Mouse (Mus musculus) liver, adult 2 months (tissue): ENCODE results near the gene Chit1. TPM values are rescaled to one million over a fixed set of nuclear protein-coding genes. Genes with fewer than 3 reads are reported as not detected.

ENCODE experiments used
- DNase-seq: peaks from one replicate; pipeline ENCODE4 v3.0.0-alpha.2; 2011; ENCODE audit warnings: low read depth, low spot score; ENCODE audit errors: extremely low read depth
- H3K27ac ChIP-seq: fragments of 200-500 bp; replicated peaks from 2 replicates; pipeline ENCODE4 v1.5.1; 2012; ENCODE audit warnings: low read depth, mild to moderate bottlenecking, control low read depth, inconsistent platforms, low read length; ENCODE audit not compliant: insufficient read depth
- H3K27me3 ChIP-seq: fragments of 200-500 bp; 2 replicates; pipeline ENCODE4 v1.6.1; 2012; ENCODE audit warnings: mild to moderate bottlenecking, moderate library complexity, low read length, inconsistent platforms; ENCODE audit not compliant: control insufficient read depth, insufficient read depth
- H3K36me3 ChIP-seq: fragments of 200-500 bp; 2 replicates; pipeline ENCODE4 v1.6.1; 2012; ENCODE audit warnings: low read length, inconsistent platforms; ENCODE audit not compliant: control insufficient read depth, insufficient read depth
- H3K4me1 ChIP-seq: fragments of 200-500 bp; 2 replicates; pipeline ENCODE4 v1.6.1; 2011; ENCODE audit warnings: low read length; ENCODE audit not compliant: control insufficient read depth, insufficient read depth
- H3K4me3 ChIP-seq: fragments of 200-500 bp; 2 replicates; pipeline ENCODE4 v1.5.1; 2011; ENCODE audit warnings: low read depth, mild to moderate bottlenecking, control low read depth, low read length, moderate library complexity; ENCODE audit not compliant: insufficient read depth
- H3K79me2 ChIP-seq: fragments of 200-500 bp; 2 replicates; pipeline ENCODE4 v1.6.1; 2012; ENCODE audit warnings: inconsistent platforms, mild to moderate bottlenecking, low read length, moderate library complexity; ENCODE audit not compliant: control insufficient read depth, insufficient read depth
- H3K9ac ChIP-seq: fragments of 200-500 bp; 2 replicates; pipeline ENCODE4 v1.6.1; 2012; ENCODE audit warnings: low read depth, mild to moderate bottlenecking, control low read depth, inconsistent platforms, low read length
- CTCF ChIP-seq: fragments of 200-500 bp; IDR thresholded peaks from 2 replicates; pipeline ENCODE4 v1.5.1; 2011; ENCODE audit warnings: low read depth, low read length, control low read depth
- POLR2A ChIP-seq: fragments of 200-500 bp; IDR thresholded peaks from 2 replicates; pipeline ENCODE4 v1.6.1; 2011; ENCODE audit warnings: low read length, control low read depth; ENCODE audit not compliant: insufficient read depth; ENCODE audit errors: extremely low read depth
- WGBS: fragments of 180-500 bp; shearing (Covaris S2); methylation state at CpG from one replicate; pipeline ENCODE4 v1.1.7; 2018; 5-methylcytosine and 5-hydroxymethylcytosine counted together
- polyA plus RNA-seq: library from polyadenylated mRNA; depleted of rRNA; stranded (reverse); fragments of >200 nt; gene quantifications from 2 replicates; pipeline ENCODE4 v1.2.3, GENCODE M21; 2012
- total RNA-seq: library from RNA; depleted of rRNA; stranded (reverse); fragments of >200 nt; gene quantifications from 2 replicates; pipeline ENCODE4 v1.2.3, GENCODE M21; 2014

Chit1 gene
- total and polyA plus RNA-seq, 2 experiments = not detected

DNA sequence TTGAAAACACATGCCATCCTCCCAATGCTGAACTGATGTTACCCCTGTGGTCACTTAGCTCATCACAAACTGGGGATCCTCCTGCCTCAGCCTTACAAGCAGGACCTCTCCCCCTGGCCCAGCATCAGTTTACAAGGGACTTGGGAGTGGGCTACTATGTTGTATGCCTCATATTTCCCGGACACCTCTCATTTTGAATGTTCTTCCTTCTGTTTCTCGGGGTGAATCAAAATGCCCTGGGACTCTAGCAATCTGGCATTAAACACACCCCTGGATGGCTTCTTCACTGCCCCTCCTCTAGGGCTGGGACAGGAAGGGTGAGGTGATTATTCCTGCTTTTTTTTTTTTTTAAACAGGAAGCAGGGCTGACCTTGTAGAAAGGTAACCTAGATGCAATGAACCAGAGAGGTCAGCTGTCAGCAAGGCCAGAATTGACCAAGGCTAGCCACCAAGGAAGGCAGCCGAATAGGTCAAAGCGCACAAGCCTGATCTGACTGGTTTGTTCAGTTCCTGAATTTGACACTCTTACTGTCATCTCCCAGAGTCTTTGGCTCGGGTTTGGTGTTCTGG is 30.1 kb upstream of the Chit1 start:
- 86% methylated on average over 5 of the region's 5 CpGs for WGBS
- DNase-seq = peak; percentile 64
- Histone ChIP-seq H3K27ac (no peak overlapping the region), H3K4me1 (0 out of 2 replicates have a peak, but pooled peaks cover 5% of the 10 kb centered on the region), H3K36me3 (no peaks in the 10 kb centered on the region; the same call in 1 of the 2 replicates), H3K79me2 (no peaks in the 10 kb centered on the region; the same call in 1 of the 2 replicates), H3K4me3 (no peak overlapping the region), H3K27me3 (no peaks in the 10 kb centered on the region), H3K9ac (no peak overlapping the region)
- TF ChIP-seq POLR2A (no peak), CTCF (no peak)

DNA sequence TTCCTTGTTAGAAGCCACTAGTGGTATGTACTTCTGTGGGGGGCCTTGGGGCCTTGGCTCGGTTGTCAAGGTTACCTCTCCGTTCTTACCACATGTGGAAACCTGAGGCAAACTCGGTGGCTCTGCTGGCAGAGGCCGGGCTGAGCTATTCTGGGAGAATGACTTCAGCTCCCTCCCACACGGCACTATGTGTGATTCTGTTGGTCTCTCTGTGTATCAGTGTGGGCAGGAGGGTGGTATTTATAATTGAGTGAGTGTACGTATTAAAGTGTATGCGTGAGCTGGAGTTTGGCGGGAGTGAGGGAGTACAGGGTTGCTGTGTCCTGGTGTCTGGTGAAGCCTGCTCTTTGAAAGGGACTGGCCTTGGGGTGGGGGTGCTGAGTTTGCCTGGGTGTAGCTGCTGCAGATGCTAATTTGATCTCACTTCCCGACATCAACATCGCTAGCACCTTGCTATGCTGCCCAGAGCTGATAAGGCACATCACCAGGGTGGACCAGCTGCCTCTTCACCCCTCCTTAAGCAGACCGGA is 28.0 kb upstream of the Chit1 start:
- Histone ChIP-seq H3K36me3 (no peaks in the 10 kb centered on the region), H3K27ac (no peak overlapping the region), H3K27me3 (no peaks in the 10 kb centered on the region), H3K79me2 (no peaks in the 10 kb centered on the region; the same call in 1 of the 2 replicates), H3K9ac (no peak overlapping the region), H3K4me1 (0 out of 2 replicates have a peak, but pooled peaks cover under 1% of the 10 kb centered on the region), H3K4me3 (no peak overlapping the region)
- no peak for DNase-seq
- no peak for TF ChIP-seq CTCF
- TF ChIP-seq POLR2A = no peak
- WGBS = 85% methylated on average over 11 of the region's 11 CpGs

DNA sequence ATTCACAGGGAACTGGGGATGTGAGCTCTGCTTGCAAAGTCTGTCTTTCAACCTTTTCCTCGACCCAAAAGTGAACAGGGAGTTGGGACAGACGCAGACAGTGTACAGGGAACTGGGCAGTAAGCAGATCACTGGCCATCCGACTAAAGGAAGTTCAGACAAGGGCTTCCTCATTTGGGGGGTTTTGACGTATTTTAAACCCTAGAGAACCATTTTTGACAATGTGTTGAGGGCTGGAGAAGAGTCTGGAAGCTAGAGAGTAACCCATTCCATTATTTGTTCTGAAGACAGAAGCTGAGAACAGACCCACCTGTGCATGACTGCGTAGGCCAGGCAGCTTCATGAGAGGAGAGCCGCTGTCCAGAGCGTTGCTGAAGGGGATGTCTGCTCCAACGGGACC is 27.4 kb upstream of the Chit1 start:
- 88% methylated on average over 8 of the region's 8 CpGs for WGBS
- no peak for DNase-seq
- Histone ChIP-seq H3K79me2 (no peaks in the 10 kb centered on the region; the same call in 1 of the 2 replicates), H3K4me3 (no peak overlapping the region), H3K4me1 (no peaks in the 10 kb centered on the region), H3K9ac (no peak overlapping the region), H3K27me3 (no peaks in the 10 kb centered on the region), H3K36me3 (no peaks in the 10 kb centered on the region), H3K27ac (no peak overlapping the region)
- TF ChIP-seq CTCF = no peak
- TF ChIP-seq POLR2A = no peak

DNA sequence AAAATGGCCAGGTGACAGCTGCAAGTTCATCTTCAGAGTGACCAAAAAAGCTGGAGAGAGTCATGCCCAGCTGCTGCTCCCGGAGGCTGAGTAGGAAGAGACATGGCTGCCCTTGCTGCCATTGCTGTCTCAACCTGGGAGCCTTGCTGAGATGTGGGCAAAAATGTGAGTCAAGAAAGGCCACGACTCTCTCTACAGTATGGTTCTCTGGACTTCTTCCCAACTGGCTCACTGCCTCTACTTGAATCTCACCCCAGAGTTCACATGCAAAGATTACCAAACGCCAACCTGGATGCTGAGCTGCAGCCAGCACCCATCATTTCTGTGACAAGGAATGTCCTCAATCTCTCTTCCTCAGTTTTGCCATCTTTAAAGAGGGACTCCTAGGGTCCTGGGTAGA is 26.9 kb upstream of the Chit1 start:
- TF ChIP-seq POLR2A (no peak), CTCF (no peak)
- H3K27ac ChIP-seq = no peak overlapping the region
- no peak overlapping the region for H3K4me3 ChIP-seq
- no peaks in the 10 kb centered on the region for H3K79me2 ChIP-seq
- no peak for DNase-seq
- no peak overlapping the region for H3K9ac ChIP-seq
- no peaks in the 10 kb centered on the region for H3K4me1 ChIP-seq
- no peaks in the 10 kb centered on the region for H3K27me3 ChIP-seq
- no peaks in the 10 kb centered on the region for H3K36me3 ChIP-seq
- 41% methylated on average over 3 of the region's 3 CpGs for WGBS

DNA sequence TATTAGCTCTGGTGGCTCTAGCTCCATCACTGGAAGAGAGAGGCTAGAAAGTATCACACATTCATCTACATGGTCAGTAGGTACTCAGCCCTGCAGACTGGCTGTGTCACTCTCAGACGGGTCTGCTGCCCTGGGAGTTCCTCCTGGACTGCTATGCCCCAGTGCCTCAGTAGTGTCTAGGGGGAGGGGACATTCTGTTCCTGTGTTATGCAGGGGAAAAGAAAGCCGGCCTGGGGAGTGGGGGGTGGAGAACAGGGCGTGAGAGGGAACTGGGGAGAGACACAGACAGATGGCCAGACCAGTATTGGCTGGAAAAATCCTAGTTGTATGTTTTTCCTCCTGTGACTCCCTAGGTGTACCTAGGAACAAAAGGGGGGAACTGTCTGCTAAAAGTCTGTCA is 25.0 kb upstream of the Chit1 start:
- no peak for DNase-seq
- H3K9ac ChIP-seq = no peak overlapping the region
- no peaks in the 10 kb centered on the region for H3K4me1 ChIP-seq
- H3K27ac ChIP-seq = no peak overlapping the region
- WGBS = 84% methylated on average over 3 of the region's 3 CpGs
- no peaks in the 10 kb centered on the region for H3K79me2 ChIP-seq
- H3K27me3 ChIP-seq = no peaks in the 10 kb centered on the region
- no peak overlapping the region for H3K4me3 ChIP-seq
- no peaks in the 10 kb centered on the region for H3K36me3 ChIP-seq
- TF ChIP-seq POLR2A (no peak), CTCF (no peak)

GRCm38 (mm10) chr1:134086811-134087398 is 24.1 kb upstream of the Chit1 start:
- no peak for DNase-seq
- Histone ChIP-seq H3K27ac (peak overlapping the region; percentile 28), H3K4me1 (no peaks in the 10 kb centered on the region), H3K36me3 (no peaks in the 10 kb centered on the region), H3K4me3 (peak overlapping the region; percentile 3; the same call in 1 of the 2 replicates), H3K79me2 (no peaks in the 10 kb centered on the region), H3K9ac (peak overlapping the region; percentile 24; the same call in 1 of the 2 replicates), H3K27me3 (no peaks in the 10 kb centered on the region)
- 64% methylated on average over 16 of the region's 16 CpGs for WGBS
- TF ChIP-seq CTCF (no peak), POLR2A (no peak)
